9 mouse cellular contexts compared by ENCODE assay signal in genomic region chr7:19809369-19809768, GRCm38 (mm10). TPM values are rescaled to one million over a fixed set of nuclear protein-coding genes. Genes with fewer than 3 reads are reported as not detected.
DNase-seq lines count a peak whose midpoint lies in the region; ATAC-seq and TF ChIP-seq lines count a peak whose summit lies in the region.
"Had no signal": no experiment of that assay in that cellular context is flagged by ENCODE, and none has a peak within 500 bp of the region (broad histone marks: within the 10 kb centered on the region; RNA-seq: fewer than 3 reads in every experiment).

No protein-coding gene starts in this region.

- no peak for TF ChIP-seq CTCF in forebrain, postnatal 0 days (IDR thresholded peaks at IDR 0.05; ENCODE audit: low read depth)

- 3% methylated on average over 27 of the region's 27 CpGs for WGBS in forebrain, postnatal 0 days

- peak; percentile 57 for DNase-seq in embryo, embryonic 10 days (ENCODE audit: low spot score)
- DNase-seq in embryo, embryonic 9.5 days (ENCODE audit: extremely low spot score), result no peak
- DNase-seq in ES-E14 (ENCODE audit: low read depth, low spot score), result no peak
- no peak for DNase-seq in forebrain, postnatal 0 days
- DNase-seq in kidney, postnatal 14 days, result peak; percentile 36
- peak; percentile 21 for DNase-seq in retina, embryonic 14.5 days (ENCODE audit: low spot score)
- no peak for DNase-seq in gastrocnemius, postnatal 4 days (ENCODE audit: low spot score in 2 of 2)
- DNase-seq in spleen, adult 18-20 months, result no peak

- peak overlapping the region; percentile 41 for H3K4me2 ChIP-seq in forebrain, postnatal 0 days (ENCODE audit: low read depth)

- peak overlapping the region; percentile 6; the same call in 1 of the 2 replicates for H3K9ac ChIP-seq in ES-E14 (ENCODE audit: insufficient read depth, low read depth, low read length, poor library complexity, severe bottlenecking)
- 0 out of 2 replicates have a peak overlapping the region, but pooled peaks have one; percentile 6 for H3K9ac ChIP-seq in forebrain, postnatal 0 days

- H3K27me3 ChIP-seq in forebrain, postnatal 0 days (ENCODE audit: insufficient read depth, low read length), result peaks cover 32% of the 10 kb centered on the region

- peak overlapping the region in 1 of 2 experiments; percentile 2; a peak in 1 of 4 replicates for H3K4me3 ChIP-seq in ES-E14 (ENCODE audit: insufficient read depth in 1 of 2, low read depth in 1 of 2, low read length in 2 of 2, poor library complexity in 1 of 2, severe bottlenecking in 1 of 2)
- H3K4me3 ChIP-seq in forebrain, postnatal 0 days (ENCODE audit: low read depth, low read length), result peak overlapping the region; percentile 14; the same call in 1 of the 2 replicates

- H3K4me1 ChIP-seq in ES-E14 (ENCODE audit: control insufficient read depth in 2 of 2, insufficient read depth in 2 of 2, low read length in 2 of 2, poor library complexity in 1 of 2), result peaks cover 0 to 20% of the 10 kb centered on the region in 2 experiments; a peak in 3 of 4 replicates
- H3K4me1 ChIP-seq in forebrain, postnatal 0 days (ENCODE audit: insufficient read depth), result 0 out of 2 replicates have a peak, but pooled peaks cover 2% of the 10 kb centered on the region

- H3K36me3 ChIP-seq in ES-E14 (ENCODE audit: control insufficient read depth, insufficient read depth, low read length, poor library complexity, severe bottlenecking), result peaks cover 11% of the 10 kb centered on the region
- H3K36me3 ChIP-seq in forebrain, postnatal 0 days (ENCODE audit: insufficient read depth), result no peaks in the 10 kb centered on the region

- in situ Hi-C loops in ES-E14 (cut with MboI; ENCODE audit: low sequenced_read_pairs in 2 of 2, unreplicated experiment in 2 of 2), result loop anchor here (5.0 to 10.0 kb wide), 2 partner anchors 43 to 65 kb away; partner anchors contain the start of gene Gm19345 (in 1 of the 2)

- no peaks in the 10 kb centered on the region for H3K9me3 ChIP-seq in ES-E14 (ENCODE audit: control insufficient read depth, insufficient read depth, low read depth, low read length)
- H3K9me3 ChIP-seq in forebrain, postnatal 0 days (ENCODE audit: low read length), result no peaks in the 10 kb centered on the region

- peak; percentile 80 for ATAC-seq in forebrain, postnatal 0 days

- no peak overlapping the region for H3K27ac ChIP-seq in ES-E14 (ENCODE audit: insufficient read depth, low read depth, low read length, poor library complexity, severe bottlenecking)
- no peak overlapping the region for H3K27ac ChIP-seq in forebrain, postnatal 0 days (ENCODE audit: low read depth, low read length)

TF ChIP-seq in ES-E14, 5 proteins besides CTCF, POLR2A, EP300 and RAD21:
- TF ChIP-seq MAFK (IDR thresholded peaks at IDR 0.05; ENCODE audit: insufficient read depth, low read depth, low read length), result no peak
- TF ChIP-seq HCFC1 (IDR thresholded peaks at IDR 0.05; ENCODE audit: borderline replicate concordance, insufficient read depth, low read length), result no peak
- TF ChIP-seq ZC3H11A (IDR thresholded peaks at IDR 0.05; ENCODE audit: borderline replicate concordance, low read depth, low read length), result no peak
- TF ChIP-seq ZNF384 (IDR thresholded peaks at IDR 0.05; ENCODE audit: low read depth, low read length), result no peak
- no peak for TF ChIP-seq CHD2 (IDR thresholded peaks at IDR 0.05; ENCODE audit: low read depth, low read length)
TF ChIP-seq in ES-E14: peak in this region for 0.

RNA-seq across cellular contexts. Expression of gene Cblc, which starts 12.8 kb away (rescaled TPM):
- 3.5 and 6.6 TPM in 2 replicates for total RNA-seq in ES-E14 (2012; rRNA removed)
- total RNA-seq in forebrain, postnatal 0 days (2014; rRNA removed), result 0.38 and 1.1 TPM in 2 replicates
- 0.67 and 0.84 TPM in 2 replicates for polyA plus RNA-seq in forebrain, postnatal 0 days (2015; fragmentation: Nextera tagmentation; extraction: Ambion mirVana)
- total RNA-seq in gastrocnemius, postnatal 4 days (2021), result under 1 TPM; 0.76 to 0.96 TPM
- polyA plus RNA-seq: C2C12 had no signal

RNA-seq across cellular contexts. Expression of gene Bcl3, which starts 13.2 kb away (rescaled TPM):
- total RNA-seq in ES-E14 (2012; rRNA removed), result 14.3 and 28.8 TPM in 2 replicates
- total RNA-seq in forebrain, postnatal 0 days (2014; rRNA removed), result 0.43 and 0.77 TPM in 2 replicates
- polyA plus RNA-seq in forebrain, postnatal 0 days (2015; fragmentation: Nextera tagmentation; extraction: Ambion mirVana), result 0.28 and 0.86 TPM in 2 replicates
- total RNA-seq in gastrocnemius, postnatal 4 days (2021), result 1 to 10 TPM; 5.1 to 5.7 TPM

RNA-seq across cellular contexts. Expression of gene Bcam, which starts 38.6 kb away (rescaled TPM):
- 167 and 309 TPM in 2 replicates for total RNA-seq in ES-E14 (2012; rRNA removed)
- 12.2 and 19.5 TPM in 2 replicates for total RNA-seq in forebrain, postnatal 0 days (2014; rRNA removed)
- 10.9 and 12.7 TPM in 2 replicates for polyA plus RNA-seq in forebrain, postnatal 0 days (2015; fragmentation: Nextera tagmentation; extraction: Ambion mirVana)
- 100 to 1,000 TPM; 119 to 144 TPM for total RNA-seq in gastrocnemius, postnatal 4 days (2021)

RNA-seq across cellular contexts. Expression of gene Gm19345, which starts 42.4 kb away (rescaled TPM):
- 0.36 and 1.1 TPM in 2 replicates for total RNA-seq in ES-E14 (2012; rRNA removed)
- total RNA-seq in forebrain, postnatal 0 days (2014; rRNA removed), result 32.4 and 33.3 TPM in 2 replicates
- polyA plus RNA-seq in forebrain, postnatal 0 days (2015; fragmentation: Nextera tagmentation; extraction: Ambion mirVana), result 14.6 and 16.4 TPM in 2 replicates
- total RNA-seq in gastrocnemius, postnatal 4 days (2021), result not detected
- polyA plus RNA-seq: C2C12 had no signal

RNA-seq across cellular contexts. Expression of gene Ceacam16, which starts 51.7 kb away (rescaled TPM):
- 0.71 and 1.4 TPM in 2 replicates for total RNA-seq in ES-E14 (2012; rRNA removed)
- total RNA-seq in forebrain, postnatal 0 days (2014; rRNA removed), result not detected in 2 replicates
- polyA plus RNA-seq in forebrain, postnatal 0 days (2015; fragmentation: Nextera tagmentation; extraction: Ambion mirVana), result 0.53 and 0.84 TPM in 2 replicates
- total RNA-seq in gastrocnemius, postnatal 4 days (2021), result not detected
- polyA plus RNA-seq: C2C12 had no signal

Comparison
In these comparisons a context has a peak if more than half of its experiments do, and no peak if none do; other contexts are left out.
1. DNase-seq: peak in embryo, embryonic 10 days (single experiment), kidney, postnatal 14 days (single experiment) and retina, embryonic 14.5 days (single experiment); none in embryo, embryonic 9.5 days (single experiment), ES-E14 (single experiment), forebrain, postnatal 0 days (single experiment), gastrocnemius, postnatal 4 days (0 of 2) and spleen, adult 18-20 months (0 of 2).